Mouse (Mus musculus) intestine, embryonic 14.5 days (tissue): ENCODE results near the gene Dusp9. TPM values are rescaled to one million over a fixed set of nuclear protein-coding genes. Genes with fewer than 3 reads are reported as not detected.
A peak's percentile ranks its signal among the peaks of the same experiment; 100 is the strongest.

Experiments used
- ATAC-seq: fragments of 200-750 bp; cut with Nextera tagmentation; replicated peaks from 2 replicates; pipeline ENCODE4 v1.8.0; 2017; ENCODE audit warnings: low read depth, moderate number of reproducible peaks, moderate TSS enrichment, moderate library complexity; ENCODE audit not compliant: low FRiP score, low TSS enrichment
- DNase-seq: peaks from one replicate; pipeline ENCODE4 v3.0.0-alpha.2; 2018; ENCODE audit warnings: low spot score
- H3K27ac ChIP-seq: fragments of 300-500 bp; sonication (generic); 2 replicates; pipeline ENCODE4 v1.5.1; 2014; ENCODE audit warnings: low read depth, mild to moderate bottlenecking, control low read depth
- H3K27me3 ChIP-seq: fragments of 300-500 bp; sonication (generic); replicated peaks from 2 replicates; pipeline ENCODE4 v1.6.1; 2014; ENCODE audit warnings: low read length, control low read depth; ENCODE audit not compliant: control insufficient read depth, insufficient read depth
- H3K36me3 ChIP-seq: fragments of 300-500 bp; sonication (generic); 2 replicates; pipeline ENCODE4 v1.6.1; 2014; ENCODE audit warnings: low read length, control low read depth; ENCODE audit not compliant: control insufficient read depth, insufficient read depth
- H3K4me1 ChIP-seq: fragments of 300-500 bp; sonication (generic); replicated peaks from 2 replicates; pipeline ENCODE4 v1.6.1; 2014; ENCODE audit warnings: low read length, control low read depth, mixed read lengths; ENCODE audit not compliant: control insufficient read depth, insufficient read depth
- H3K4me2 ChIP-seq: fragments of 300-500 bp; sonication (generic); 2 replicates; pipeline ENCODE4 v1.6.1; 2014; ENCODE audit warnings: low read length
- H3K4me3 ChIP-seq: fragments of 300-500 bp; sonication (generic); 2 replicates; pipeline ENCODE4 v1.5.1; 2014; ENCODE audit warnings: low read depth, low read length, control low read depth, mixed read lengths
- H3K9ac ChIP-seq: fragments of 300-500 bp; sonication (generic); 2 replicates; pipeline ENCODE4 v1.6.1; 2014; ENCODE audit warnings: mild to moderate bottlenecking, low read length
- H3K9me3 ChIP-seq: fragments of 300-500 bp; sonication (generic); 2 replicates; pipeline ENCODE4 v1.6.1; 2016; ENCODE audit warnings: low read length, control low read depth; ENCODE audit not compliant: control insufficient read depth
- WGBS: fragments of 180-500 bp; shearing (Covaris S2); extraction: QIAGEN DNeasy Blood & Tissue Kit; methylation state at CpG from one replicate; pipeline ENCODE4 v1.1.7; 2014; 5-methylcytosine and 5-hydroxymethylcytosine counted together
- polyA plus RNA-seq: library from polyadenylated mRNA; unstranded; fragments of >200 nt; fragmentation: Nextera tagmentation; extraction: Ambion mirVana; gene quantifications from 2 replicates; pipeline ENCODE4 v1.2.1, GENCODE M21; 2014

Gene Dusp9
- polyA plus RNA-seq, 1 experiment from 2014 or later: 4.6 TPM

- Histone ChIP-seq H3K4me3 (peak overlapping the region; percentile 53), H3K36me3 (0 out of 2 replicates have a peak, but pooled peaks cover 3% of the 10 kb centered on the region), H3K27me3 (no peaks in the 10 kb centered on the region), H3K9ac (peak overlapping the region; percentile 63), H3K4me2 (peak overlapping the region; percentile 62), H3K9me3 (no peaks in the 10 kb centered on the region), H3K4me1 (0 out of 2 replicates have a peak, but pooled peaks cover 3% of the 10 kb centered on the region), H3K27ac (0 out of 2 replicates have a peak overlapping the region, but pooled peaks have one; percentile 54)
- WGBS: 7% methylated on average over 37 of the region's 42 CpGs
- DNase-seq (no peak), ATAC-seq (peak; percentile 24; the same call in 1 of the 2 replicates)
Measured at GRCm38 (mm10) chrX:73673619-73673967, 34.4 kb downstream of the Dusp9 start.

- Histone ChIP-seq H3K27me3 (no peaks in the 10 kb centered on the region), H3K27ac (0 out of 2 replicates have a peak overlapping the region, but pooled peaks have one; percentile 54), H3K4me3 (peak overlapping the region; percentile 53), H3K4me1 (0 out of 2 replicates have a peak, but pooled peaks cover 3% of the 10 kb centered on the region), H3K36me3 (peaks cover 3% of the 10 kb centered on the region; the same call in 1 of the 2 replicates), H3K9ac (peak overlapping the region; percentile 63), H3K9me3 (no peaks in the 10 kb centered on the region), H3K4me2 (peak overlapping the region; percentile 62)
- WGBS: 22% methylated on average over 16 of the region's 20 CpGs
- peak; percentile 36; the same call in 1 of the 2 replicates for ATAC-seq
- DNase-seq: peak; percentile 57
Measured at GRCm38 (mm10) chrX:73673968-73674661, 34.9 kb downstream of the Dusp9 start.

GRCm38 (mm10) chrX:73675231-73675630 lies 36.0 kb downstream of the Dusp9 start:
- no peak overlapping the region for H3K9ac ChIP-seq
- H3K27me3 ChIP-seq: no peaks in the 10 kb centered on the region
- WGBS: 71% methylated on average over 2 of the region's 2 CpGs
- H3K4me1 ChIP-seq: 0 out of 2 replicates have a peak, but pooled peaks cover 3% of the 10 kb centered on the region
- DNase-seq (no peak), ATAC-seq (no peak)
- peaks cover 6% of the 10 kb centered on the region; the same call in 1 of the 2 replicates for H3K36me3 ChIP-seq
- peak overlapping the region; percentile 53; the same call in 1 of the 2 replicates for H3K4me3 ChIP-seq
- H3K9me3 ChIP-seq: no peaks in the 10 kb centered on the region
- H3K27ac ChIP-seq: no peak overlapping the region
- peak overlapping the region; percentile 62 for H3K4me2 ChIP-seq

- H3K36me3 ChIP-seq: peaks cover 6% of the 10 kb centered on the region; the same call in 1 of the 2 replicates
- no peaks in the 10 kb centered on the region for H3K9me3 ChIP-seq
- WGBS: 98% methylated on average over 4 of the region's 4 CpGs
- no peak overlapping the region for H3K4me3 ChIP-seq
- H3K4me2 ChIP-seq: no peak overlapping the region
- 0 out of 2 replicates have a peak, but pooled peaks cover 3% of the 10 kb centered on the region for H3K4me1 ChIP-seq
- H3K9ac ChIP-seq: no peak overlapping the region
- DNase-seq (no peak), ATAC-seq (no peak)
- H3K27ac ChIP-seq: no peak overlapping the region
- H3K27me3 ChIP-seq: no peaks in the 10 kb centered on the region
Measured at GRCm38 (mm10) chrX:73676668-73677067, 37.4 kb downstream of the Dusp9 start.

GRCm38 (mm10) chrX:73684156-73684555 lies 44.9 kb downstream of the Dusp9 start:
- ATAC-seq (no peak), DNase-seq (no peak)
- no peak overlapping the region for H3K4me2 ChIP-seq
- H3K9ac ChIP-seq: no peak overlapping the region
- H3K36me3 ChIP-seq: peaks cover 59% of the 10 kb centered on the region
- H3K9me3 ChIP-seq: no peaks in the 10 kb centered on the region
- H3K27me3 ChIP-seq: no peaks in the 10 kb centered on the region
- no peak overlapping the region for H3K27ac ChIP-seq
- no peak overlapping the region for H3K4me3 ChIP-seq
- no peaks in the 10 kb centered on the region for H3K4me1 ChIP-seq
- WGBS: 86% methylated on average over 2 of the region's 2 CpGs

GRCm38 (mm10) chrX:73684978-73685377 lies 45.8 kb downstream of the Dusp9 start:
- H3K27me3 ChIP-seq: no peaks in the 10 kb centered on the region
- no peaks in the 10 kb centered on the region for H3K9me3 ChIP-seq
- H3K4me1 ChIP-seq: no peaks in the 10 kb centered on the region
- no peak for ATAC-seq
- peaks cover 60% of the 10 kb centered on the region for H3K36me3 ChIP-seq
- no peak overlapping the region for H3K9ac ChIP-seq
- H3K4me2 ChIP-seq: no peak overlapping the region
- H3K27ac ChIP-seq: no peak overlapping the region
- no peak overlapping the region for H3K4me3 ChIP-seq
- DNase-seq: no peak

- no peak overlapping the region for H3K27ac ChIP-seq
- no peaks in the 10 kb centered on the region for H3K9me3 ChIP-seq
- no peak overlapping the region for H3K9ac ChIP-seq
- ATAC-seq: no peak
- no peak overlapping the region for H3K4me3 ChIP-seq
- H3K4me2 ChIP-seq: no peak overlapping the region
- no peaks in the 10 kb centered on the region for H3K27me3 ChIP-seq
- DNase-seq: no peak
- 48% methylated on average over 3 of the region's 3 CpGs for WGBS
- H3K4me1 ChIP-seq: no peaks in the 10 kb centered on the region
- H3K36me3 ChIP-seq: peaks cover 60% of the 10 kb centered on the region
Measured at GRCm38 (mm10) chrX:73685629-73686028, 46.4 kb downstream of the Dusp9 start.

- Histone ChIP-seq H3K4me1 (no peaks in the 10 kb centered on the region), H3K4me3 (no peak overlapping the region), H3K27me3 (no peaks in the 10 kb centered on the region), H3K36me3 (peaks cover 39% of the 10 kb centered on the region), H3K27ac (no peak overlapping the region), H3K9me3 (no peaks in the 10 kb centered on the region), H3K9ac (no peak overlapping the region), H3K4me2 (no peak overlapping the region)
- 76% methylated on average over 5 of the region's 5 CpGs for WGBS
- ATAC-seq (no peak), DNase-seq (no peak)
Measured at GRCm38 (mm10) chrX:73690917-73691629, 51.9 kb downstream of the Dusp9 start.
